Mouse (Mus musculus) forebrain, embryonic 14.5 days (tissue): ENCODE data around the gene D8Ertd738e. TPM values are rescaled to one million over a fixed set of nuclear protein-coding genes. Genes with fewer than 3 reads are reported as not detected.
A peak's percentile ranks its signal among the peaks of the same experiment; 100 is the strongest.

Experiments used
- ATAC-seq: fragments of 200-750 bp; cut with Nextera tagmentation; 2 replicates; pipeline ENCODE4 v1.8.0; 2017; ENCODE audit warnings: mild to moderate bottlenecking, moderate library complexity
- DNase-seq: peaks from one replicate; pipeline ENCODE4 v3.0.0-alpha.2; 2015; ENCODE audit warnings: low spot score
- H3K27ac ChIP-seq: fragments of 300-500 bp; sonication (generic); 2 replicates; pipeline ENCODE4 v1.5.1; 2014; ENCODE audit warnings: low read depth, mild to moderate bottlenecking, control low read depth, low read length, moderate library complexity
- H3K27me3 ChIP-seq: fragments of 300-500 bp; sonication (generic); replicated peaks from 2 replicates; pipeline ENCODE4 v1.6.1; 2014; ENCODE audit warnings: low read length, control low read depth, mixed read lengths; ENCODE audit not compliant: control insufficient read depth, insufficient read depth
- H3K36me3 ChIP-seq: fragments of 300-500 bp; sonication (generic); 2 replicates; pipeline ENCODE4 v1.6.1; 2014; ENCODE audit warnings: low read length, control low read depth; ENCODE audit not compliant: control insufficient read depth, insufficient read depth
- H3K4me1 ChIP-seq: fragments of 300-500 bp; sonication (generic); 2 replicates; pipeline ENCODE4 v1.6.1; 2014; ENCODE audit warnings: antibody characterized with exemption, low read length, control low read depth; ENCODE audit not compliant: control insufficient read depth, insufficient read depth
- H3K4me2 ChIP-seq: fragments of 300-500 bp; sonication (generic); 2 replicates; pipeline ENCODE4 v1.6.1; 2014; ENCODE audit warnings: mild to moderate bottlenecking, control low read depth, low read length
- H3K4me3 ChIP-seq: fragments of 300-500 bp; sonication (generic); 2 replicates; pipeline ENCODE4 v1.5.1; 2014; ENCODE audit warnings: low read depth, low read length, control low read depth
- H3K9ac ChIP-seq: fragments of 300-500 bp; sonication (generic); 2 replicates; pipeline ENCODE4 v1.6.1; 2014; ENCODE audit warnings: mild to moderate bottlenecking, low read length, control low read depth, moderate library complexity
- H3K9me3 ChIP-seq: fragments of 300-500 bp; sonication (generic); replicated peaks from 2 replicates; pipeline ENCODE4 v1.6.1; 2016; ENCODE audit warnings: low read length, control low read depth, mixed read lengths; ENCODE audit not compliant: control insufficient read depth
- WGBS: fragments of 180-500 bp; shearing (Covaris S2); extraction: QIAGEN DNeasy Blood & Tissue Kit; methylation state at CpG from one replicate; pipeline ENCODE4 v1.1.7; 2014; 5-methylcytosine and 5-hydroxymethylcytosine counted together
- polyA plus RNA-seq: library from polyadenylated mRNA; unstranded; fragments of >200 nt; fragmentation: Nextera tagmentation; extraction: Ambion mirVana; gene quantifications from 2 replicates; pipeline ENCODE4 v1.2.1, GENCODE M21; 2014

D8Ertd738e gene
- polyA plus RNA-seq, 1 experiment from 2014 or later: 329 TPM

GRCm38 (mm10) chr8:84210167-84210791, 39.2 kb downstream of the D8Ertd738e start:
- peak; percentile 66 for ATAC-seq
- Histone ChIP-seq H3K4me2 (peak overlapping the region; percentile 32; the same call in 1 of the 2 replicates), H3K9me3 (no peaks in the 10 kb centered on the region), H3K27me3 (no peaks in the 10 kb centered on the region), H3K4me1 (peaks cover 10% of the 10 kb centered on the region), H3K27ac (no peak overlapping the region), H3K9ac (no peak overlapping the region), H3K36me3 (peaks cover 63% of the 10 kb centered on the region), H3K4me3 (no peak overlapping the region)
- peak; percentile 84 for DNase-seq
- 54% methylated on average over 34 of the region's 34 CpGs for WGBS

GRCm38 (mm10) chr8:84208381-84209380, 40.8 kb downstream of the D8Ertd738e start:
- no peaks in the 10 kb centered on the region for H3K9me3 ChIP-seq
- peaks cover 14% of the 10 kb centered on the region for H3K4me1 ChIP-seq
- peak overlapping the region; percentile 48; the same call in 1 of the 2 replicates for H3K27ac ChIP-seq
- peak overlapping the region; percentile 37 for H3K9ac ChIP-seq
- H3K27me3 ChIP-seq: no peaks in the 10 kb centered on the region
- no peak overlapping the region for H3K4me2 ChIP-seq
- peaks cover 48% of the 10 kb centered on the region for H3K36me3 ChIP-seq
- WGBS: 34% methylated on average over 17 of the region's 17 CpGs
- peak; percentile 24; the same call in 1 of the 2 replicates for ATAC-seq
- no peak overlapping the region for H3K4me3 ChIP-seq
- DNase-seq: peak; percentile 41

GRCm38 (mm10) chr8:84207811-84208210, 41.7 kb downstream of the D8Ertd738e start:
- Histone ChIP-seq H3K4me1 (peaks cover 21% of the 10 kb centered on the region), H3K9me3 (no peaks in the 10 kb centered on the region), H3K4me2 (no peak overlapping the region), H3K4me3 (no peak overlapping the region), H3K9ac (peak overlapping the region; percentile 9; the same call in 1 of the 2 replicates), H3K27ac (peak overlapping the region; percentile 15; the same call in 1 of the 2 replicates), H3K27me3 (no peaks in the 10 kb centered on the region), H3K36me3 (peaks cover 39% of the 10 kb centered on the region)
- no peak for DNase-seq
- no peak for ATAC-seq
- WGBS: 55% methylated on average over 7 of the region's 7 CpGs

GRCm38 (mm10) chr8:84206666-84207065, 42.9 kb downstream of the D8Ertd738e start:
- peaks cover 21% of the 10 kb centered on the region for H3K4me1 ChIP-seq
- peaks cover 28% of the 10 kb centered on the region for H3K36me3 ChIP-seq
- H3K9ac ChIP-seq: no peak overlapping the region
- H3K9me3 ChIP-seq: no peaks in the 10 kb centered on the region
- no peak overlapping the region for H3K4me3 ChIP-seq
- DNase-seq: no peak
- H3K27me3 ChIP-seq: no peaks in the 10 kb centered on the region
- no peak overlapping the region for H3K27ac ChIP-seq
- no peak for ATAC-seq
- H3K4me2 ChIP-seq: no peak overlapping the region
- 87% methylated on average over 3 of the region's 3 CpGs for WGBS

GRCm38 (mm10) chr8:84205073-84205472, 44.4 kb downstream of the D8Ertd738e start:
- Histone ChIP-seq H3K4me3 (no peak overlapping the region), H3K27ac (no peak overlapping the region), H3K4me1 (peaks cover 25% of the 10 kb centered on the region), H3K27me3 (no peaks in the 10 kb centered on the region), H3K4me2 (no peak overlapping the region), H3K36me3 (peaks cover 17% of the 10 kb centered on the region; the same call in 1 of the 2 replicates), H3K9me3 (no peaks in the 10 kb centered on the region), H3K9ac (no peak overlapping the region)
- no peak for ATAC-seq
- DNase-seq: no peak
- WGBS: 87% methylated on average over 5 of the region's 5 CpGs

GRCm38 (mm10) chr8:84203975-84204772, 45.3 kb downstream of the D8Ertd738e start:
- H3K4me1 ChIP-seq: peaks cover 30% of the 10 kb centered on the region
- DNase-seq (no peak), ATAC-seq (peak; percentile 3; the same call in 1 of the 2 replicates)
- 61% methylated on average over 13 of the region's 13 CpGs for WGBS
- peak overlapping the region; percentile 75 for H3K4me2 ChIP-seq
- peak overlapping the region; percentile 27 for H3K4me3 ChIP-seq
- H3K9me3 ChIP-seq: no peaks in the 10 kb centered on the region
- peak overlapping the region; percentile 66 for H3K9ac ChIP-seq
- H3K27me3 ChIP-seq: no peaks in the 10 kb centered on the region
- 0 out of 2 replicates have a peak, but pooled peaks cover 8% of the 10 kb centered on the region for H3K36me3 ChIP-seq
- H3K27ac ChIP-seq: peak overlapping the region; percentile 62; the same call in 1 of the 2 replicates

- H3K4me1 ChIP-seq: peaks cover 32% of the 10 kb centered on the region
These were observed 46.3 kb downstream of the D8Ertd738e start for GRCm38 (mm10) chr8:84202938-84203917.

More at GRCm38 (mm10) chr8:84202938-84203917, 46.3 kb downstream of the D8Ertd738e start:
- peak overlapping the region; percentile 66 for H3K9ac ChIP-seq
- H3K9me3 ChIP-seq: no peaks in the 10 kb centered on the region
- DNase-seq (peak; percentile 76), ATAC-seq (peak; percentile 47)
- 7% methylated on average over 34 of the region's 34 CpGs for WGBS
- H3K27ac ChIP-seq: peak overlapping the region; percentile 78; the same call in 1 of the 2 replicates
- peak overlapping the region; percentile 27 for H3K4me3 ChIP-seq
- peak overlapping the region; percentile 75 for H3K4me2 ChIP-seq
- H3K36me3 ChIP-seq: no peaks in the 10 kb centered on the region
- H3K27me3 ChIP-seq: no peaks in the 10 kb centered on the region
